Mouse (Mus musculus): ENCODE measurements at regions not wholly inside any gene's neighbourhood (a gene's known extent, or its start where the extent isn't known, plus 50 kb on each side); places are given as distances from the start of the nearest gene placed in this dataset.

DNA sequence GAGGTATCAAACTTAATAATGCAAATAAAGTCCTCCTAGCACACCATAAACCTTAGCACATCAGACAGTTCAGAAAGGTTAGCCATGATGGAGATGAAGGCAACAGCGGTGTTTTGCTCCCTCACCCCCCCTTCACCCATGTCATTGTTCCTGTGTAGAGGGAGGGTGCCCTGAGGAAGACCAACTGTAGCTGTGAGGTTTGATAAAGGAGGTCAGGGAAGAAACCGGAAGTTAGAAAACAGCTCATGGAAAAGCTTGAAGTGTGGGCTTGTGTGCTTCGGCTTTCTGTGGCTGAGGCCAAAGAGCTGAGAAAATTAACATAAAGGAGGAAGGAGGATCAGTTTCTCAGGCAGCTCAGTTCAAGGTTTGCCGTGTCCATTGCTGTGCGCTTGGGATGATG is 111.3 kb upstream of the Adra1b start:
- TF ChIP-seq POLR2A (IDR thresholded peaks at IDR 0.05; ENCODE audit: borderline replicate concordance, insufficient read depth, low read length) (no peak), CTCF (IDR thresholded peaks at IDR 0.05; ENCODE audit: borderline replicate concordance, insufficient read depth, low read depth, low read length) (no peak)
